ENCODE assay signal across 24 mouse cellular contexts in the genomic region with DNA sequence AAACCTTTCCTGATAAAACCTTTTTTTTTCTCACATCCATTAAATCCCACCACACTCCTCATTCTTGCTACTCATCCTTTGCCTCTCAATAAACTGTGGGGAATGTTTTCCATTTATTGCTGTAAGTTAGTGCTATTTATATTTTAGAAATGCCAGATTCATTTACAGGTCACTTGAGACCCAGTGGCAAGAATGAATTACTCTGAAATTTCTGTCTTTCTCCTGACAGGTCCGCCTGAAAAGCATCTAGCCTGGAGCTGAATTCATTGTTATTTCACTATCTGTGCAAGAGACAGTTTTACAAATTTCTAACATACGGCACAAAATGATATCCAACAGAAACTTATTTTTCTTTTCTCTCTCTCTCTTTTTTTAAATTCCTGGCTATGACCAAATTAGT.
"Had no signal": no experiment of that assay in that cellular context is flagged by ENCODE, and none has a peak within 500 bp of the region (broad histone marks: within the 10 kb centered on the region; RNA-seq: fewer than 3 reads in every experiment).

No protein-coding gene starts in this region.

- H3K9me3 ChIP-seq: heart, embryonic 10.5 days; heart, embryonic 12.5 days; hindbrain, embryonic 10.5 days; hindbrain, embryonic 12.5 days; intestine, embryonic 15.5 days; limb, embryonic 15.5 days had no signal

- H3K4me1 ChIP-seq: heart, embryonic 10.5 days; heart, embryonic 12.5 days; hindbrain, embryonic 10.5 days; hindbrain, embryonic 12.5 days; intestine, embryonic 15.5 days; limb, embryonic 13.5 days; limb, embryonic 15.5 days had no signal

- H3K9ac ChIP-seq: heart, embryonic 12.5 days; hindbrain, embryonic 12.5 days; intestine, embryonic 15.5 days; limb, embryonic 13.5 days; limb, embryonic 15.5 days had no signal

- DNase-seq: gastrocnemius, adult 2 months; gastrocnemius, postnatal 10 days; gastrocnemius, postnatal 25 days; heart, adult 18-20 months; heart, postnatal 10 days; heart, postnatal 4 days; kidney, adult 18-20 months; kidney, adult 8-10 months; kidney, postnatal 10 days; kidney, postnatal 25 days; kidney, postnatal 4 days; layer of hippocampus, adult 9-11 months; layer of hippocampus, postnatal 36 days; left cerebral cortex, postnatal 4 days had no signal

- H3K4me2 ChIP-seq: heart, embryonic 12.5 days; hindbrain, embryonic 12.5 days; intestine, embryonic 15.5 days; limb, embryonic 13.5 days; limb, embryonic 15.5 days had no signal

- H3K4me3 ChIP-seq: gastrocnemius, adult 2 months; heart, embryonic 10.5 days; heart, embryonic 12.5 days; hindbrain, embryonic 10.5 days; hindbrain, embryonic 12.5 days; intestine, embryonic 15.5 days; limb, embryonic 13.5 days; limb, embryonic 15.5 days had no signal

- ATAC-seq: hindbrain, embryonic 16.5 days; inflammation-experienced regulatory T-cells, adult 6 months; intestine, embryonic 15.5 days; intestine, postnatal 0 days had no signal

- H3K27ac ChIP-seq: gastrocnemius, adult 2 months; heart, embryonic 10.5 days; hindbrain, embryonic 10.5 days; hindbrain, embryonic 12.5 days; intestine, embryonic 15.5 days; limb, embryonic 13.5 days; limb, embryonic 15.5 days had no signal

- H3K36me3 ChIP-seq: heart, embryonic 10.5 days; heart, embryonic 12.5 days; hindbrain, embryonic 10.5 days; hindbrain, embryonic 12.5 days; intestine, embryonic 15.5 days; limb, embryonic 13.5 days; limb, embryonic 15.5 days had no signal

- H3K27me3 ChIP-seq: heart, embryonic 12.5 days; hindbrain, embryonic 12.5 days; intestine, embryonic 15.5 days; limb, embryonic 13.5 days; limb, embryonic 15.5 days had no signal
